Mouse (Mus musculus): ENCODE results near the gene Chil1.

Gene Chil1

DNA sequence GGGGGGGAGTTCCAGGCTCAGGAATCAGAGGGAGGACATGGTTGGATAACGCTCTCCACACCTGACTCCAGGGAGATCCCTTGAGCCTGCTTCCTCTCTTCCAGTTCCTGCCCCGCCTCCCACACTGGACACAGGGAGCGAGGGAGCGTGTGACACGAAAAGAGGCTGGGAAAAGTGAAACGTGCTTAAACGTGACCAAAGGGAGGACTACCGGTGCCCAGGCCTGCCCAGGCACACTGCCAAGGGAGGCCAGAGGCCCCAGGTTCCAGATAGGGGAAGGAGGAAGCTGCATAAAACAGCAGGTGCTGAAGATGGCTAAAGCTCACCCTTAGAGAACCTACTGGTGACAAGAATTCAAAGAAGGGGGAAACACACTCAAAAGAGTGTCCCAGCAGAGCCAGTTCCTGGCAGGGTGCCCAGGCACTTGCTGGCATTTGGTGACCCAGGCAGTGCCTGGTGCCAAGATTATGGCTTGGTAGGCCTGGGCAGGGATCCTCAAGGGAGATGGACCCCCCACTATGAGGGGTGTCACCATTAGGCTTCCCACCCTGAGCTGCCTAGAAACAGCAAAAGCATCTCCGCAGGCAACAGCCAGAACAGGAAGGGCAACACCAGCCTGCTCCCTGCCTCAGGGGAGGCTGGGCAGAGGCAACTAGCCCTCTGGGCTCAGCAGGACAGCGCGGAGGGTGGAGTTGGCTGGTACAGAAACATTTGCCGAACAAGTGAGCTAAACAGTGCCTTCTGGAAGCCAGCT lies 51.0 kb downstream of the Chil1 start:
- no peak for DNase-seq

DNA sequence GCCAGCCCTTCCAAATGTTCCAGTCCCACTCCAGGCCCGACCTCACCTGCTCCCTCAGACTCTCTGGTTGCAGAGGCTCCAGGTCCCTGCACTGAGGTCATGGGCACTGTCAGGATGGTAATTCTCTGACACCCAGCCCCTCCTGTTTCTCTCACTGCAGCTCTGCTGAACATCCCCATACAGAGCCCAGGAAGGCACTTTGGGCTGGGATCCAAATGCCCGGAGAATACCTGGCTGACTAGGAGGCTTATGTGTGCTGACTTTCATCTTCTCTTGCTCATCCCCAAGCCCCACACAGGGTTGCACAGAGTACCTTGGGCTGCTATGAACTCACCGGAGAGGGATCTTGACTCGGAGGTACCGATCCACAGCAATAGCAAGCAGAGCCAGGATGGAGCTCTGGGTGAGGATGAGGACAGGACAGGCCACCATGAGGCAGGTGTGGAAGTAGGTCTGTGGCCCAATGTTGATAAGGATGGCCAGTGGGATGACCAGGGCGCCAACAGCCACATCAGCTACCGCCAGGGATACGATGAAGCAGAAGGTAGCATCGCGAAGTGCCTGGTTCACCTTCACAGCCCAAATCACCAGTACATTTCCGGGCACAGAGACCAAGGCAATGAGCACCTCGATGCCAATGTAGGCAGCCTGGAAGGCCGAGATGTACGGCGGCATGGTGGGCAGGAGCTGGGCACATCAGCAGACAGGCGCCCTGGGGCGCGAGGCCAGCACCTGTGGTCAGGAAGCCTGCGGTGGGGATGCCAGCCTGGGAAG lies 51.9 kb downstream of the Chil1 start:
- DNase-seq, result no peak

DNA sequence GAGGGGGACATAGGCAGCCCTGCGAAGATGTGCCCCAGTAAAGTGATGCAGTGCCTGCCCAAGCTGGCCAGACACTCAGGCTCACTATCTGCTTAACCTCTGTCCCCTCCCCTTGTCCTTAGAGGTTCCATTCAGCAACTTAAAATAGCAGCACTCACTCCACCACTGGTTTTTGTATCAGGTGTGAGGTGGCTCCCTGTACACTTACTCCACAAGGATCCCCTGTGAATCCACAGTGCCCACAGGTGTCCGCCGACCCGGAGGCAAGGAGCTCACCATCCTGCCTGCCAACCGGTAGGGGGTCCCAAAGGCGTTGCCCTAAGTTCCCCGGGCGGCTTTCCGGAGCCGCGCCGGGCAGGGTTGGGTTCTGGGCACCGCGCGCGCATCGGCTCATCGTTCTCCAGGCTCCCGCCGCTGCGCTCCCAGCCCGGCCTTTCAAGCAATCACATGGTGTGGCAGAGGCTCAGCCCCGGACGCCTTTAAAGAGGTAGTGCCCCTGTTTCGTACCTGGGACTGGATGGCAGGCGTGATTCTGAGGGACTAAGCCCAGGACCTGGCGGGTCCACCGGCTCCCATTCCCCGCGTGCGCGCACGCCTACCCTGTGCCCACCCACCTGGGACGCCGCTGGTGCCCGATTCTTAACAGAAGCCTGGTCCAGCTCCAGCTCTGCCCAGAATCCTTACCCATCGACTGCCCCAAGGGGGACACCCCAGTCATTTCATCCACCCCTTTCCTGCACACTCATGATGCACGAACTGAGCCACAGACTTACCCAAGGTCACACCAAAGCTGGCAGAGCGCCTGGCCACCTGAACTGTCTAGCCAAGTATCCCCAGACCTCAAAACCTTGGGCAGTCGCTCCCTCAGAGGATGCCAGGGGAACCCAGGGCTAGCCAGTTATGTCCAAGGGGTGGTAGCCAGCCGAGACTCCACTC lies 52.7 kb downstream of the Chil1 start:
- no peak for DNase-seq

DNA sequence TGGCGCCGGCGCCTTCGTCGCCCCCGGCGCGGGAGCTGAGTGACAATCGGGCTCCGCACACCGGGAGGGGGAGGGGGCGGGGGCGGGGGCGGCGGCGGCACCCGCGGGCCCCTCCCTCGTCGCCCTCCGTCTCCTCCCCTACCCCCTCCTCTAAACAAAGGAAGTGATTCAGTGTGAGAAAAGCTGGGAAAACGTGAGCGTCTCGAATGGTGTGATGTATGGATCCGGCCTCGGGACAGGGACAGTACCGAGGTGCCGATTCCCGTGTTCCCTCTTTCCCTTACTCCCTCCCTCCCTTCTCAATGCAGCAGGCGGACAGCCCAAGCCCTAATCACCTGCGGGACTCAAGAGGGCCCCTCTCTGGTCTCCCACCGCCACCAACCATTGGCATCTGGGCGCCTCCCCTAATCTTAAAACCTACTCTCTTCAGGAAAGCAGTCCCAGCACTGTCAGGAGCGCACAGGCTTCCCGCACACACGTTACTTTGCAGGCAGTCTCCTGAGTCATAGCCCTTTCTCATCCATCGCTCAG lies 53.5 kb downstream of the Chil1 start, which contains the start of gene Adora1:
Gene Adora1, minus strand, starts transcription at position 41 of the 531 bp plus-strand sequence.
- DNase-seq, result no peak

DNA sequence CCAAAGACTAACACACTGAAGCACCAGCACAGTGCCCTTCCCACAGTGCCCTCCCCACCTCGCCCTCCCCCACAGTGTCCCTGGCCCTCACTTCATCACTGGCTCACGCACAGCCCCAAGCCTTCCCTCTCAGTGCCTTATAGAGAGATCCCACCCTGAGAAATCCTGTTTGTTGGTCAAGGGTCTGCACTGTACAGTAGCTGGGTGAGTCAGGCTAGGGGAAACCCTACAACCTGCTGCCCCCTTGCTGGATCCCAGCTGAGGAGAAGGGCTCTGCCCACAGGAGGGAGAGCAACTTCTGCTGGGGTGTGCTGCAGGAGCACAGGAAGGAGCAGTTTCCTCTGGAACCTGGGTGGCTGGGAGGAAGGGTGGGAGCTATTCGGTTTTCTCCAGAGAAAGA lies 54.2 kb downstream of the Chil1 start:
- DNase-seq, result no peak

DNA sequence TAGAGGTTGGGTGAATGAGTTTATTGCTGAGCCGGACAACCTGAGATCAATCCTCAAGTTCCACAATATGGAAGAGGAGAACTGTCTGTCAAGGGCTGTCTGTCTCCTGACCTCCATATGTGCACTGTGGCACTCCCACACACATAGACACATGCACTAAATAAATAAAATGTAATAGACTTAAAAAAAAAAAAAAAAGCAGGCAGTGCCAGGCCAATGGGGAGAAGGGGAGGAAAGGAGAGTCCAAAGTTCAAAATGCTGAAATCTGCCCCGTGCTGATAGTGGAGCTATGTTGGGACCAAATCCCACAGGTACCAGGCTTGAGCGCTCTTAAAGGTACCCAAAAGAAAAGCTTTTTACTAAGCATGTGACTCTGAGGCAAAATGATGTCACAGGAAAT lies 55.5 kb downstream of the Chil1 start:
- DNase-seq, result no peak
